In the genomic region with DNA sequence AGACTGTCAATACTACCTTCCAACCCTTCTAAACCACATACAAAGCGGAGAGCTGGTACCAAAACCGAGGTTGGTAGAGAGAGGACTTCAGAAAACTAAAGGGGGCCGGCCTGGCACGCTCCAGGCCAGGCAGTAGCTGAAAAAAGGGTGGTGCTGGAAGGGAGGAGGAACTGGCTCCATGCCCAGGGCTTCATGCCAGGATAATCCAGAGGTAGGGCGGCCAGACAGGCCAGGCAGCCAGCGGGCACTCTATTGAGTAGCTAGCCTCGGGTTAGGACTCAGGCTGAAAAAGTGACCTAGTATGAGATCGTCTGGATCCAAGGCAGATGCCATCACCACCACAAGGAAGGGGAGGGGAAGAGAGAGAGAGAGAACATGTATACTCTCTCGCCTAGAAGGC, we compare ENCODE assay signal across 8 mouse cellular contexts. TPM values are rescaled to one million over a fixed set of nuclear protein-coding genes. Genes with fewer than 3 reads are reported as not detected.
DNase-seq lines count a peak whose midpoint lies in the region; ATAC-seq and TF ChIP-seq lines count a peak whose summit lies in the region.

No protein-coding gene starts in this region.

- no peaks in the 10 kb centered on the region for H3K27me3 ChIP-seq in forebrain, embryonic 16.5 days (replicated peaks; ENCODE audit: control insufficient read depth, insufficient read depth, low read length)
- no peaks in the 10 kb centered on the region for H3K27me3 ChIP-seq in hindbrain, embryonic 14.5 days (ENCODE audit: control insufficient read depth, insufficient read depth, low read length)
- H3K27me3 ChIP-seq in limb, embryonic 14.5 days (ENCODE audit: control insufficient read depth, insufficient read depth, low read length): no peaks in the 10 kb centered on the region
- no peaks in the 10 kb centered on the region for H3K27me3 ChIP-seq in midbrain, postnatal 0 days (ENCODE audit: insufficient read depth, low read length)

- H3K9ac ChIP-seq in forebrain, embryonic 16.5 days (replicated peaks; ENCODE audit: low read depth, low read length): no peak overlapping the region
- no peak overlapping the region for H3K9ac ChIP-seq in hindbrain, embryonic 14.5 days
- 0 out of 2 replicates have a peak overlapping the region, but pooled peaks have one; percentile 21 for H3K9ac ChIP-seq in limb, embryonic 14.5 days (ENCODE audit: low read depth, low read length, severe bottlenecking)
- no peak overlapping the region for H3K9ac ChIP-seq in midbrain, postnatal 0 days (replicated peaks; ENCODE audit: low read length, poor library complexity, severe bottlenecking)

- H3K4me1 ChIP-seq in forebrain, embryonic 16.5 days (replicated peaks; ENCODE audit: control insufficient read depth, insufficient read depth, low read length): peaks cover 35% of the 10 kb centered on the region
- H3K4me1 ChIP-seq in hindbrain, embryonic 14.5 days (replicated peaks; ENCODE audit: control insufficient read depth, insufficient read depth, low read length): peaks cover 44% of the 10 kb centered on the region
- peaks cover 56% of the 10 kb centered on the region for H3K4me1 ChIP-seq in limb, embryonic 14.5 days (ENCODE audit: control insufficient read depth, insufficient read depth, low read length)
- no peaks in the 10 kb centered on the region for H3K4me1 ChIP-seq in midbrain, postnatal 0 days (ENCODE audit: insufficient read depth, low read length)

- WGBS in forebrain, embryonic 16.5 days: 10% methylated on average over 9 of the region's 9 CpGs
- WGBS in hindbrain, embryonic 14.5 days: 44% methylated on average over 9 of the region's 9 CpGs
- WGBS in limb, embryonic 14.5 days: 38% methylated on average over 9 of the region's 9 CpGs
- 43% methylated on average over 9 of the region's 9 CpGs for WGBS in midbrain, postnatal 0 days

- no peak for TF ChIP-seq POLR2A in limb, embryonic 14.5 days (IDR thresholded peaks at IDR 0.05; ENCODE audit: borderline replicate concordance, extremely low read depth, insufficient read depth, insufficient read length)

- no peaks in the 10 kb centered on the region for H3K36me3 ChIP-seq in forebrain, embryonic 16.5 days (ENCODE audit: control insufficient read depth, insufficient read depth)
- no peaks in the 10 kb centered on the region for H3K36me3 ChIP-seq in hindbrain, embryonic 14.5 days (replicated peaks; ENCODE audit: control insufficient read depth, insufficient read depth)
- peaks cover 4% of the 10 kb centered on the region for H3K36me3 ChIP-seq in limb, embryonic 14.5 days (ENCODE audit: control insufficient read depth, insufficient read depth, low read length)
- H3K36me3 ChIP-seq in midbrain, postnatal 0 days (ENCODE audit: insufficient read depth, low read length): no peaks in the 10 kb centered on the region

- H3K27ac ChIP-seq in forebrain, embryonic 16.5 days (ENCODE audit: low read length): no peak overlapping the region
- H3K27ac ChIP-seq in hindbrain, embryonic 14.5 days: no peak overlapping the region
- H3K27ac ChIP-seq in limb, embryonic 14.5 days (replicated peaks; ENCODE audit: low read depth, low read length): peak overlapping the region; percentile 52
- H3K27ac ChIP-seq in midbrain, postnatal 0 days (ENCODE audit: low read depth, low read length): no peak overlapping the region

- peak; percentile 68 to 75 for DNase-seq in urinary bladder, adult 18-20 months (ENCODE audit: low spot score in 2 of 2)
- no peak for DNase-seq in urinary bladder, postnatal 10 days (ENCODE audit: low spot score)
- peak; percentile 62 for DNase-seq in hindbrain, embryonic 14.5 days (ENCODE audit: low spot score)
- DNase-seq in limb, embryonic 14.5 days (ENCODE audit: low spot score): peak; percentile 74
- DNase-seq in midbrain, postnatal 0 days (ENCODE audit: low spot score): peak; percentile 72
- no peak for DNase-seq in thymus, postnatal 14 days
- DNase-seq in left cerebral cortex, adult 11 months (ENCODE audit: low spot score): no peak

- ATAC-seq in forebrain, embryonic 16.5 days: peak; percentile 33; the same call in 1 of the 2 replicates
- peak; percentile 56; the same call in 1 of the 2 replicates for ATAC-seq in hindbrain, embryonic 14.5 days (ENCODE audit: low FRiP score)
- ATAC-seq in limb, embryonic 14.5 days (ENCODE audit: low FRiP score, low read depth): no peak
- ATAC-seq in midbrain, postnatal 0 days (ENCODE audit: low FRiP score): no peak

- no peak overlapping the region for H3K4me3 ChIP-seq in forebrain, embryonic 16.5 days (replicated peaks; ENCODE audit: low read length)
- no peak overlapping the region for H3K4me3 ChIP-seq in hindbrain, embryonic 14.5 days (replicated peaks; ENCODE audit: low read length)
- no peak overlapping the region for H3K4me3 ChIP-seq in limb, embryonic 14.5 days (replicated peaks; ENCODE audit: low read length)
- H3K4me3 ChIP-seq in midbrain, postnatal 0 days (ENCODE audit: low read depth, low read length): no peak overlapping the region

- H3K4me2 ChIP-seq in forebrain, embryonic 16.5 days (ENCODE audit: low read length): 0 out of 2 replicates have a peak overlapping the region, but pooled peaks have one; percentile 17
- H3K4me2 ChIP-seq in hindbrain, embryonic 14.5 days (replicated peaks): no peak overlapping the region
- 0 out of 2 replicates have a peak overlapping the region, but pooled peaks have one; percentile 2 for H3K4me2 ChIP-seq in limb, embryonic 14.5 days (replicated peaks; ENCODE audit: low read depth, low read length, severe bottlenecking)
- no peak overlapping the region for H3K4me2 ChIP-seq in midbrain, postnatal 0 days (ENCODE audit: low read depth, low read length, poor library complexity, severe bottlenecking)

- no peaks in the 10 kb centered on the region for H3K9me3 ChIP-seq in forebrain, embryonic 16.5 days (ENCODE audit: control insufficient read depth, low read length)
- no peaks in the 10 kb centered on the region for H3K9me3 ChIP-seq in hindbrain, embryonic 14.5 days (ENCODE audit: control insufficient read depth, low read length)
- H3K9me3 ChIP-seq in limb, embryonic 14.5 days (ENCODE audit: control insufficient read depth, low read length): no peaks in the 10 kb centered on the region
- H3K9me3 ChIP-seq in midbrain, postnatal 0 days (ENCODE audit: low read length): no peaks in the 10 kb centered on the region

- no peak for TF ChIP-seq CTCF in midbrain, postnatal 0 days (IDR thresholded peaks at IDR 0.05)

RNA-seq across cellular contexts. Expression of gene Igf2bp1, which starts 17.2 kb away (rescaled TPM):
- 20.2 and 22.4 TPM in 2 replicates for polyA plus RNA-seq in forebrain, embryonic 16.5 days (2015; fragmentation: Nextera tagmentation; extraction: Ambion mirVana)
- 6.5 and 7.0 TPM in 2 replicates for polyA plus RNA-seq in hindbrain, embryonic 14.5 days (2014; fragmentation: Nextera tagmentation; extraction: Ambion mirVana)
- 22.4 and 22.8 TPM in 2 replicates for polyA plus RNA-seq in limb, embryonic 14.5 days (2012; rRNA removed)
- 26.7 and 35.7 TPM in 2 replicates for polyA plus RNA-seq in limb, embryonic 14.5 days (2014; fragmentation: Nextera tagmentation; extraction: Ambion mirVana)
- total RNA-seq in midbrain, postnatal 0 days (2014; rRNA removed): 2.2 and 3.2 TPM in 2 replicates
- polyA plus RNA-seq in midbrain, postnatal 0 days (2015; fragmentation: Nextera tagmentation; extraction: Ambion mirVana): 1.2 and 1.3 TPM in 2 replicates

RNA-seq across cellular contexts. Expression of gene Gip, which starts 35.8 kb away (rescaled TPM):
- polyA plus RNA-seq in forebrain, embryonic 16.5 days (2015; fragmentation: Nextera tagmentation; extraction: Ambion mirVana): not detected in 2 replicates
- not detected in 2 replicates for polyA plus RNA-seq in hindbrain, embryonic 14.5 days (2014; fragmentation: Nextera tagmentation; extraction: Ambion mirVana)
- 0.18 TPM in 1 of 2 replicates, not detected in the other for polyA plus RNA-seq in limb, embryonic 14.5 days (2012; rRNA removed)
- polyA plus RNA-seq in limb, embryonic 14.5 days (2014; fragmentation: Nextera tagmentation; extraction: Ambion mirVana): not detected in 2 replicates
- not detected in 2 replicates for total RNA-seq in midbrain, postnatal 0 days (2014; rRNA removed)
- polyA plus RNA-seq in midbrain, postnatal 0 days (2015; fragmentation: Nextera tagmentation; extraction: Ambion mirVana): not detected in 2 replicates

RNA-seq across cellular contexts. Expression of gene Snf8, which starts 46.2 kb away (rescaled TPM):
- polyA plus RNA-seq in forebrain, embryonic 16.5 days (2015; fragmentation: Nextera tagmentation; extraction: Ambion mirVana): 113 and 129 TPM in 2 replicates
- polyA plus RNA-seq in hindbrain, embryonic 14.5 days (2014; fragmentation: Nextera tagmentation; extraction: Ambion mirVana): 46.3 and 57.3 TPM in 2 replicates
- 30.5 and 41.6 TPM in 2 replicates for polyA plus RNA-seq in limb, embryonic 14.5 days (2012; rRNA removed)
- 39.4 and 40.0 TPM in 2 replicates for polyA plus RNA-seq in limb, embryonic 14.5 days (2014; fragmentation: Nextera tagmentation; extraction: Ambion mirVana)
- total RNA-seq in midbrain, postnatal 0 days (2014; rRNA removed): 23.2 and 38.6 TPM in 2 replicates
- 114 TPM in 2 replicates for polyA plus RNA-seq in midbrain, postnatal 0 days (2015; fragmentation: Nextera tagmentation; extraction: Ambion mirVana)

Comparison
In these comparisons a context has a peak if more than half of its experiments do, and no peak if none do; other contexts are left out.
1. DNase-seq: peak in urinary bladder, adult 18-20 months (2 of 2), hindbrain, embryonic 14.5 days (single experiment), limb, embryonic 14.5 days (single experiment) and midbrain, postnatal 0 days (single experiment); none in urinary bladder, postnatal 10 days (single experiment), thymus, postnatal 14 days (single experiment) and left cerebral cortex, adult 11 months (single experiment).
2. ATAC-seq: peak in forebrain, embryonic 16.5 days (single experiment) and hindbrain, embryonic 14.5 days (single experiment); none in limb, embryonic 14.5 days (single experiment) and midbrain, postnatal 0 days (single experiment).
3. H3K4me2 ChIP-seq: peak in forebrain, embryonic 16.5 days (single experiment) and limb, embryonic 14.5 days (single experiment); none in hindbrain, embryonic 14.5 days (single experiment) and midbrain, postnatal 0 days (single experiment).